Mouse (Mus musculus): ENCODE results near the gene Psg21.
"Not testable (repeated sequence)": the region's sequence is repeated elsewhere in the genome, so short reads cannot be mapped to it uniquely, and the experiment has no call there.

Gene Psg21

DNA sequence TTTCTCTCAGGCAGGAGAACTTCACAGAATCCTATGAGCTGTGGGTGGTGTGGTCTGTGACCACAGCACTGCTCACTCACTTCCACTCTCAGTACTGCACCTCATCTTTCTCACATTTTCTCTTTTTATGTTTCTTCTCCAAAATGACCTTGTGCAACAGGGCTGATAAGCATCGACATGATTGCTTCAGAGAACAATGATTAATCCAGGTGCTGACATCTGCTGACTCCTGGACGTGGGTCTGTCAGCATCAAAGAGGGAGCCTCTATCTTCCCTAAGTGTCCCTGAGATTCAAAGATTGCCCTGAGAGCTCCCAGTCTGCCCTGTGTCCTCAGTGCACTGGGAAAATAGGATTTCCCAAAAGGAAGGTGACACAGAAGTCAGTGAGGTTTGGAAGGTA lies at the start of gene Psg21:
TSS of gene Psg21 (minus strand) at position 101 of the 400 bp plus-strand sequence.
- not testable (repeated sequence) for DNase-seq (ENCODE audit: low spot score in 2 of 2)

DNA sequence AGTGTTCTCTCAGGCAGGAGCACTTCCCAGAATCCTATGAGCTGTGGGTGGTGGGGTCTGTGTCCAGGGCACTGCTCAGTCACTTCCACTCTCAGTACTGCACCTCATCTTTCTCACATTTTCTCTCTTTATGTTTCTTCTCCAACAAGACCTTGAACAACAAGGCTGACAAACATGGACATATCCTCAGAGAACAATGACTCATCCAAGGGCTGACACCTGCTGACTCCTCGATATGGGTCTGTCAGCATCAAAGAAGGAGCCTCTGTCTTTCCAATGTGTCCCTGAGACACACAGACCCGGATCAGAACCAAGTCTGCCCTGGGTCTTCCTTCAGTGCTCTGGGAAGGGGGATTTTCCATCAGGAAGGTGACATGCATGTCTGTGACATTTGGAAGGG lies 29.6 kb upstream of the Psg21 start, which contains the start of gene Psg20:
TSS of gene Psg20 (minus strand) at position 101 of the 400 bp plus-strand sequence.
- DNase-seq (ENCODE audit: low spot score in 2 of 2) = no peak

DNA sequence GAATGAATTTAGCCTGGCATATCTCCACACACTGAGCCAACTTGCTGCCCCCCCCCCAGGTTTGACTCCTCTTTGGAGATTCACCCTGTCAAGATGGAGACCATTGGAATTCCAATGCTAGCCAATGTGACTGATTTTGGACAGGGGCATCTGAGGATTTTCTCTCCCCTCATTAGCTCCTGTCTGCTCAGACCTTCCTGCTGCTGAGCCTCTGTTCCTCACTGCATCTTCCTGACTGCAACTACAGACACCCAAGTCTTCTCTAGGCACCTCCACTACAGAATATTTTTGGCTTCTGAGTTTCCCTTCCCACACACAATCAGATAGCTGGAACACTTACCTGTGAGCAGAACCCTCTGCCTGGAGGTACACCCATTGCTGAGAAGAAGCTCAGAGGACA lies 29.1 kb upstream of the Psg21 start:
- DNase-seq (ENCODE audit: low spot score in 2 of 2) = no peak

DNA sequence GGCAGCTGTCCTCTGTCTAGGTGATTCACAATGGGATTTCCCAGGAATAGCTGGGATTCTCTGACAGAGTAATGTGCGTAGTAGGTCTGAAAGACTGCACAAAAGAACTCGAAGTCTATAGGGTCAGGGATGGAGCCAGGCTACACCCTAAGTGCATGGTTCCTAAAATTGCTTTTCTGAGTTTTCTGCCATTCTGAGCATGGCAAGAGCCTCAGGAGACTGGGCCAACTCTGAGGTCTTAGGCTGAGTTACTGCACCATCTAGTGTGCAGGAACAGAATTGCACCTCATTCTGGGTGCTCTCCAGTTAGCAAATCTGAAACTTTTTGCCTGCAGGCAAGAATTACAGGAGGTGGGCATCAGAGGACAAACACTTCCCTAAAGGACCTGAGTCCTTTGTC lies 23.2 kb upstream of the Psg21 start:
- DNase-seq (ENCODE audit: low spot score in 2 of 2) = no peak

GRCm38 (mm10) chr7:18626921-18627320 lies 29.6 kb downstream of the Psg21 start:
- not testable (repeated sequence) for DNase-seq (ENCODE audit: low spot score in 2 of 2)

- not testable (repeated sequence) for DNase-seq (ENCODE audit: low spot score in 2 of 2)
These were observed 40.1 kb downstream of the Psg21 start, which contains the start of gene Psg23 for GRCm38 (mm10) chr7:18616401-18616800. Gene Psg23 (minus strand): TSS chr7:18616501.

Measured in thymus, postnatal 10 days (tissue).